Mouse (Mus musculus) small intestine, adult 10 weeks (tissue): ENCODE data around the gene Zfp282. TPM values are rescaled to one million over a fixed set of nuclear protein-coding genes. Genes with fewer than 3 reads are reported as not detected.

Experiments
- polyA plus RNA-seq: library from polyadenylated mRNA; stranded (reverse); fragments of 350-450 nt; fragmentation: Illumina TruSeq; extraction: RNeasy Lipid Tissue Mini Kit (QIAGEN cat#74804); gene quantifications from one replicate; pipeline ENCODE4 v1.2.3, GENCODE M21; 2014; ENCODE audit warnings: low replicate concordance

Zfp282 gene
- polyA plus RNA-seq = 1.4 TPM

DNA sequence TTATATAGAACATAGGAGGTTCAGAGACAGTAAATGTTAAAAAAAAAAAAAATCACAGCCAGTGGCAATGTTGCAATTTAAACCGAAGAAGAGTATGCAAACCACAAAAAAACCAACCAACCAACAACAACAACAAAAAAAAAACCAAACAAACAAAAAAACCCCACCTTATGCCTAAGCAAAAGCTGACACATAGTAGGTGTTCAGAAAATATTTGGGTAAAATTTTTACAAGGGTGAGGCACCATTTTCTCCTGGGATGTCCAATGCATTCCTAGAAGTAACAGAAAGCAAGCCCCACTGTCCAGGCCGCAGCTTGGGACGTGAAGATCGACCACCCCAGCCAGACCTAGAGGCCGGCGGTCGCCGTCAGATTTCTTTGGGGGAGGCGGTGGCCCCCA, at the start of gene Zfp282:
Zfp282 (plus strand) TSS at position 147 of the 400 bp plus-strand sequence.

DNA sequence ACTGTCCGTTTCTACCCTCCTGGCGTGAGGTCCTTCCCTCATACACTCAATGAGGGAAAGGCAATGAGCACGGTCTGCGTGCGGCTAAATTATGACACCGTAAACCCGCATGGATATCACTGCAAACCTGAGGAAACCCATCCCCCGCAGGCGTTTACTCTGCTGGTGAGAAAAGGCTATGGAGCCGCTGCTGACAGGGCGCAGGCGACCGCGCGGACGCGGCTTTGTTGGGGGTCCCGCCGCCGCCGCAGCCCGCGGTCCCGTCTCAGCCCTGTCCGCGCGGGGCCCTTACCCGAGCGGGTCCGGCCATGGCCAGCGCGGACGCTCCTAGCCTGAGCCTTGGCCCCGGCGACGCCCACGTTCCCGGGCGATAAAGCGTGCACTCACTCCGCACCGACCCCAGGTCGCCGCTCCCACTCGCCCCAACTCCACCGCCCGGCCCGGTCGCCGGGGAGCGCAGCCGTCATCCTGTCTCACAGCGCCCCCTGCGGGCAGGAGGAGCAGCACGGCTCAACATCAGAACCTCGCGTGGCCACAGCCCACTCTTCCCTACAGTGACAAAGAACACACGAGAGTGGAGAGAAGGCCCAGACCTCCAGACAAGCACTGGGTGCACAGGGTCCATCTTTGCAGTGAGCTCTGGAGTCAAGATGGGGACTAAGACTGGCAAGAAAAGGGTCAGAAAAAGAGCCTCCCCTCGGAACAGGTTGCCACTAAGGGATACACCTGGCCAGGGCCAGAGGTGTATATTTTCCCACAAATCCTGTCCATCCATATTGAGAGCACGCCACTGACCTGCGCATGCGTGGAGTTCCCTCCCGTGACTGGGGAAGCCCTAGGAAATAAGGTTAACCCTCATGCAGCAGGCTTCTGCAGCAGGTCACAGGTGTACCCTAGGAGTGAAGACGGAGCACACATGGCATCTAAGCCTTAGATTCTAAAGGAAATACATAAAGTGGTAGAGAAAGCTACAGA, 46.6 kb upstream of the Zfp282 start, which contains the start of gene Zfp786:
Zfp786 (minus strand) TSS at position 764 of the 975 bp plus-strand sequence.

DNA sequence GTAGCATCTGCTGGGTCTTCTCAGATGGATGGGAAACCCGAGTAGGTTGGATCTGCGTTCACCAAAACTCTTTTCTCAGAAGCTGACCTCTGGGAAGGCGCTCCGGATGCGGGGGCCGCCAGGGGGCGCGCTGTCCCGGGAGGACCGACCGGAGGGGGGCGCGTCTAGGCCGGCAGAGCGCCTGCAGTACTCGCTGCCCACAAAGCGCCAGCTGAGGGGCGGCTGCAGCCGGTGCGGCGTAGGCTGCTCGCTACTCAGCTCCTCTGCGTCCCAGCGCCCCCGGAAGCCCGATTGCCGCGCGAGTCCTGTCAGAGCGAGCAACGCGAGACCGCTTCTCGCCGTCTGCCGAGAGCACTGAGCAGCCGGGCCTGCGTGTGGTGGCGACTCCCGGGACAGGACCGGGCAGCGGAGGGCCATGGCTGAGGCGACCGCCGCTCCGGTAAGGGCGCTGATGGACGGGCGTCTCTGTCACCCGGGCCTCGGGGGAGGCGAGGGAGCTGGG, 41.5 kb upstream of the Zfp282 start, which contains the start of gene Zfp398:
Zfp398 (plus strand) TSS at position 180 of the 502 bp plus-strand sequence.

DNA sequence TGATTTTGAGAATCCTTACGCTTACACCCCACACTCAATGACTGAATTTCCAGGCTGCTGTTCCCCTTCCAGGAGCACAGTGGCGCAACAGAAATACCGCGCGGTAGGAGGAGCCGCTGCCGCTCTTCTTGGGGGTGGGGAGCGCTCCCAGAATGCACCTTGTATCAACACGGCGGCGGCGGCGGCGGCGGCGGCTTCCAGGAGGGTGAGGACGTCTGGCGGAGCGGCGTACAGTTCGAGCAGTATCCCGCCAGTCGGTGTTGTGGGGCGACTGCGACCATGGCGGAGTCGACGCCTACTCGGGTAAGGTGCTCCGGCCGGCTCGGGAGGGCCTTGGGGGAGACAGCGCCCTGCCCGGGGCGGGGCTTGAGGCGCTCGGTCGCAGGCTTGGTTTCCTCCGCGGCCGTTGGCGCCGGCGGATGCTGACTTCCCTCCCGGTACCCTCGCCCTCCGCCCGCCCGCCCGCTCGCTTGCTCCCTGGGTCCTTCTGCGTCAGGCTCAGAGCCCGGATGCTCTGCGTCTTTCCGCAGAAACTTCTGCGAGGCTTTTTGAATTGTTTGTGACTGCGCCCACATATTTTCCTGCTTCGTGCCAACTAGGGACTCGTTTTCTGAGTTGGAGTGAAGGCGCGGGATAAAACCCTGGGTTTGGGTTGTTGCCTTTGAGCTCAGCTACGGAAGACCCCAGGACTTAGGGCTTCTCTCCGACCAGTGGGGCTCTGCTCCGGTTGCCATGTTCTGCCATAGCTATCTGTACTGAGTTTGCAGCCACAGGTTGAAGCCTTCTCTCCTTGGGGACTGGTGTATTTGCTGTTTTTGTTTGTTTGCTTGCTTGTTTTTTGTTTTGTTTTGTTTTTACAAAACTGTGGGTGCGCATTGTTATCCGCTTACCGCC, 43.7 kb downstream of the Zfp282 start, which contains the start of gene Zfp212:
Zfp212 (plus strand) TSS at position 30 of the 894 bp plus-strand sequence.

DNA sequence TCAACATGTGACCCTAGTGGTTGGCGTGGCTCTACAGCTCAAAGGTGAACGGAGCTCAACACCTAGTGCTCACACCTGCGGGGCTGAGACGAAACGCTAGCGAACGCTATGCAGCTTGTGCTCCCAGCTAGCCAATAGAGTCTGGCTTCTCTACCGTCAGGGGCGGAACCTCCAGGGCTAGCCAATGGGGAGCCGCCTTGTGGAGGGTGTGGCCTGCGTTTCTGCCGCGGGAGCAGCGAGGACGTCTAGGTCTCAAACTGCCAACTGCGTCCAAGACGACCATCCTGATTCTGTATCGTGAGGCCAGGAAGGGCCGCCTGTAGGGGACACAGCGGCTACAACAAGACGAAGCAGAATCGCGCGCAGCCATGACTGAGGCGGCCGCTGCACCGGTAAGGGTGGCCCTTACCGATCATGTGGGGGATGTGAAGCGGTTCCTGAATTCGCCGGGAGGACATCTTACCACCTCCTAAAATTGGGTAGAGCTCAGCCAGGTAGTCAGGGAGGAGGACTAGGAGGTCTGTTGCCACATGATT, 76.3 kb downstream of the Zfp282 start, which contains the start of gene Zfp956:
Zfp956 (plus strand) TSS at position 200 of the 536 bp plus-strand sequence.

Other genes with a start within 250 kb of the Zfp282 start
- 34.2 TPM for gene Pdia4, start 63.8 kb upstream of the Zfp282 start, polyA plus RNA-seq
- 0.63 TPM for gene Zfp786, start 46.3 kb upstream of the Zfp282 start, polyA plus RNA-seq
- gene Zfp398, start 41.5 kb upstream of the Zfp282 start, polyA plus RNA-seq = 8.7 TPM
- 3.9 TPM for gene Zfp212, start 43.3 kb downstream of the Zfp282 start, polyA plus RNA-seq
- gene Zfp956, start 76.2 kb downstream of the Zfp282 start, polyA plus RNA-seq = 1.8 TPM
- gene Zfp777, start 171.7 kb downstream of the Zfp282 start, polyA plus RNA-seq = 1.9 TPM
- gene Zfp746, start 209.4 kb downstream of the Zfp282 start, polyA plus RNA-seq = 6.1 TPM